Mouse (Mus musculus) olfactory bulb, adult 2 months (tissue): ENCODE data around the gene Gm11011. TPM values are rescaled to one million over a fixed set of nuclear protein-coding genes. Genes with fewer than 3 reads are reported as not detected.

Experiments
- H3K27ac ChIP-seq: fragments of 200-500 bp; 2 replicates; pipeline ENCODE4 v1.5.1; 2012; ENCODE audit warnings: low read depth, low read length; ENCODE audit not compliant: insufficient read depth
- H3K4me1 ChIP-seq: fragments of 200-500 bp; 2 replicates; pipeline ENCODE4 v1.6.1; 2012; ENCODE audit warnings: low read length; ENCODE audit not compliant: control insufficient read depth, insufficient read depth
- H3K4me3 ChIP-seq: fragments of 200-500 bp; 2 replicates; pipeline ENCODE4 v1.5.1; 2012; ENCODE audit warnings: mild to moderate bottlenecking, low read depth, low read length, moderate library complexity; ENCODE audit not compliant: insufficient read depth
- CTCF ChIP-seq: fragments of 200-500 bp; IDR thresholded peaks from 2 replicates; pipeline ENCODE4 v1.5.1; 2012; ENCODE audit warnings: low read depth, mild to moderate bottlenecking, low read length, moderate library complexity; ENCODE audit not compliant: insufficient read depth
- POLR2A ChIP-seq: fragments of 200-500 bp; IDR thresholded peaks from 2 replicates; pipeline ENCODE4 v1.6.1; 2012; ENCODE audit warnings: mild to moderate bottlenecking, low read depth, low read length, moderate library complexity; ENCODE audit not compliant: insufficient read depth
- WGBS: fragments of 180-500 bp; shearing (Covaris S2); methylation state at CpG from one replicate; pipeline ENCODE4 v1.1.7; 2018; 5-methylcytosine and 5-hydroxymethylcytosine counted together
- polyA plus RNA-seq: library from polyadenylated mRNA; stranded (reverse); fragments of >200 nt; gene quantifications from 2 replicates; pipeline ENCODE4 v1.2.4, GENCODE M21; 2012; ENCODE audit warnings: low replicate concordance; ENCODE audit not compliant: missing spikeins, insufficient read depth, insufficient read length

Gm11011 gene
- polyA plus RNA-seq, 1 experiment: not detected

DNA sequence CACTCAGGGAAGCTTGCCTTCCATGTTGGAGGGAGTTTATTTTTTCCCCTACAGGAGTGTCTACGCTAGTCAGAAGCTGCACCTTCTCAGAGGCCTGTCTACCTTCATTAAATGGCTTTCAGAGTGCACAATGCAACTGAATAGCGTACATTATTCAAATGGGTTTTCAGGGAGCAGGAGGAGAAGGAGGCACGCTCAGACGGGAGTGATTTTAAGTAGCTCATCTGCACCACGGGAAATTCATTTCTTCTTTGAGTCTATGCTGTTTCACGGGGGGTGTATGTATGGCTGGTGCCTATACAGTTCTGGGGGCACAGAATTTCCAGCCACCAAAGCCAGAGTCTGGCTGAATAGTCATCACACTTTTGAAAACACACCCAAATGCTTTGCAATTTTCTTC, 9.8 kb upstream of the Gm11011 start:
- H3K27ac ChIP-seq: no peak overlapping the region
- TF ChIP-seq CTCF (no peak), POLR2A (no peak)
- H3K4me1 ChIP-seq: no peaks in the 10 kb centered on the region
- H3K4me3 ChIP-seq: no peak overlapping the region
- WGBS: 69% methylated on average over 6 of the region's 6 CpGs

GRCm38 (mm10) chr2:169593742-169594141, 6.2 kb upstream of the Gm11011 start:
- 41% methylated on average over 3 of the region's 3 CpGs for WGBS
- Histone ChIP-seq H3K4me1 (no peaks in the 10 kb centered on the region), H3K27ac (no peak overlapping the region), H3K4me3 (no peak overlapping the region)
- TF ChIP-seq POLR2A (no peak), CTCF (no peak)

- no peak overlapping the region for H3K27ac ChIP-seq
- H3K4me1 ChIP-seq: no peaks in the 10 kb centered on the region
- H3K4me3 ChIP-seq: no peak overlapping the region
- no peak for TF ChIP-seq CTCF
- TF ChIP-seq POLR2A: no peak
- 83% methylated on average over 8 of the region's 8 CpGs for WGBS
Observed at GRCm38 (mm10) chr2:169590412-169590811, 2.9 kb upstream of the Gm11011 start.

- WGBS: 93% methylated on average over 10 of the region's 10 CpGs
- Histone ChIP-seq H3K4me1 (no peaks in the 10 kb centered on the region; the same call in 1 of the 2 replicates), H3K4me3 (no peak overlapping the region), H3K27ac (no peak overlapping the region)
- no peak for TF ChIP-seq POLR2A
- TF ChIP-seq CTCF: no peak
Observed at GRCm38 (mm10) chr2:169589697-169590096, 2.2 kb upstream of the Gm11011 start.

GRCm38 (mm10) chr2:169586688-169587087, 857 bp downstream of the Gm11011 start:
- Histone ChIP-seq H3K4me3 (no peak overlapping the region), H3K4me1 (no peaks in the 10 kb centered on the region; the same call in 1 of the 2 replicates), H3K27ac (no peak overlapping the region)
- TF ChIP-seq POLR2A (no peak), CTCF (no peak)
- WGBS: 78% methylated on average over 3 of the region's 3 CpGs

DNA sequence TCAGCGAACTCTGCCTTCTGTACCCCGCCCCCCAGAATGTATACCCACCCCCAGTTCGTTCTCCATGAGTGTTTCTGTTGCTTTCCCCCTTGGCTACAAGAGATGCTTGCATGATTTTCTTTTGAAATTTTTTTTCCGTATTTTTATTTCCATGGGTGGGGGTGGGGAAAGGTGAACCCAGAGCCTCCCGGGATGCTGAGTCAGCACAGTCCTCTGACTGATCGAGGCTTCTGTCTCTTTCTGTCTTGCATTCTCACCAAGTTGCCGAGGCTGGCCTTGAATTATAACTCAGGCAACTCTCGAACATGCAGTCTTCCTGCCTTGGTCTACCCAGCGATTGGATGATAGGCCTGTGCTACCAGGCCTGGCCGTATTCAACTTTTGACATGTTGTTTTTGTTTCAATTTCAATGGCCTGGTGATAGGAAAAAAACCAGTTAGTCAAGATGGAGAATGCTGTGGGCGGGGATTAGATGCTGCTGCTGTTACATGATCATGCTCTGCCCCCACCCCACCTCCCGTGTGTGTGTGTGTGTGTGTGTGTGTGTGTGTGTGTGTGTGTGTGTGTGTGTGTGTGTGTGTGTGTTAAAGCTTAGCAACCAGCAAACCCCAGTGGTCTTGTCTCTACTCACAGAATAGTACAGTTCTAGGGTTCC, 1.8 kb downstream of the Gm11011 start:
- Histone ChIP-seq H3K4me1 (no peaks in the 10 kb centered on the region; the same call in 1 of the 2 replicates), H3K4me3 (no peak overlapping the region), H3K27ac (no peak overlapping the region)
- TF ChIP-seq CTCF (no peak), POLR2A (no peak)
- 78% methylated on average over 12 of the region's 12 CpGs for WGBS

GRCm38 (mm10) chr2:169584745-169585456, 2.6 kb downstream of the Gm11011 start:
- Histone ChIP-seq H3K4me1 (no peaks in the 10 kb centered on the region; the same call in 1 of the 2 replicates), H3K27ac (no peak overlapping the region), H3K4me3 (no peak overlapping the region)
- TF ChIP-seq CTCF (no peak), POLR2A (no peak)
- 46% methylated on average over 15 of the region's 15 CpGs for WGBS

DNA sequence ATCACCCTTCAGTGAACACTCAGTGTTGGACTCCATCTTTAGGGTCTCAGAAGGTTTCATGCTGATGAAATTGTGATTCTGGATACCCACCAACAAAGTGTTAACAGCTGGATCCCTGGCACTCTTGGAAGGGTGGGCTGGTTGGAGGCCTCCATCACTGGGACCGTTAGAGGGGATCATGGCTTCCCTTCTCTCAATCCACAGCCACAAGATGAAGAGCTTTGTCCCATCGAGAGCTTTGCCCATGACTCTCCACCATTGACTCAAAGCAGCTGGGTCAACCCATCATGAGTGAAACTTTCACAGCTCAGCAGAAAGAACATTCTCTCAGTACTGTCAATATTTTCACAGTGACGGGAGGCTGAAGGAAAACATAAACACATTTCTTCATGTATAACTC, 4.1 kb downstream of the Gm11011 start:
- 85% methylated on average over 3 of the region's 3 CpGs for WGBS
- Histone ChIP-seq H3K4me1 (no peaks in the 10 kb centered on the region; the same call in 1 of the 2 replicates), H3K27ac (no peak overlapping the region), H3K4me3 (no peak overlapping the region)
- TF ChIP-seq CTCF (no peak), POLR2A (no peak)

DNA sequence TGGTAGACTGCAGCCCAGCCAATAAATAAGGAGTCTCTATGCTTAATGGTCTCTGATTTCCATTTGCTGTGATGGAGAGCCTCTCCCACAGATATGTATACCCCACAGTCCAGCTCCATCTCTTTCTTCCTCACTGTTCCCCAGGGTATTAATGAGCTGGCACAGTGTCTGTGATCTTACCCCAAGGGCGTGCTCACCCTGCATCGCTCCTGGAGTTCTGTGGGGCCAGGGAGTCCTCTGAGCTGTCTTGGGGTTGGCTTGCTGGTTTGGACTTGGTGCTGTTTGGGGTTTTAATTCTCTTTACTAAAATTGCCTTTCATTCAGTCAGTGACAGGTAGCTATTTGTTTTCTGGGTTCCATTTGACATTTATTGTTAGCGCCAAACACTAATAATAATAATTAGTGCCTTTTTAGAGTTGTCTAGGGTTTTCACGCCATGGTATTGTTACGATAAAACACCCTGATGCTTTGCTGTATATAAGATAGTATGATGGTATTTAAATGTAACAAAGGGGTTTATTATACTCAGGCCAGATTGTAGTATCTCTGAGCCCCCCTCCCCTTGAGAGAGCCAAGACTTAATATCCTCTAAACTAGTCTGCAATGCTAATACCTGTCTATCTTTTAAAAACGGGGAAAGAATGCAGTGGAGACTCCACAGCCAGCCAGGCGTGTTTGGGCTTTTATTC, 9.9 kb downstream of the Gm11011 start:
- Histone ChIP-seq H3K4me3 (no peak overlapping the region), H3K27ac (no peak overlapping the region), H3K4me1 (no peaks in the 10 kb centered on the region)
- 30% methylated on average over 7 of the region's 7 CpGs for WGBS
- no peak for TF ChIP-seq CTCF
- TF ChIP-seq POLR2A: no peak
